Mouse (Mus musculus) CD8-positive naive resting alpha-beta T cell, adult 57 days (primary cell): ENCODE data around the gene Antxr1. TPM values are rescaled to one million over a fixed set of nuclear protein-coding genes. Genes with fewer than 3 reads are reported as not detected.

Experiments used
- total RNA-seq: library from RNA; stranded (reverse); gene quantifications from one replicate; pipeline ENCODE4 v1.2.4, GENCODE M21; 2023

The Antxr1 gene
- total RNA-seq = not detected

GRCm38 (mm10) chr6:87335091-87335934, at the start of gene Antxr1:
TSS of gene Antxr1 (minus strand) at chr6:87335821.

GRCm38 (mm10) chr6:87373057-87373456, 37.4 kb upstream of the Antxr1 start, which contains the start of gene Gkn2:
TSS of gene Gkn2 (plus strand) at chr6:87373357.

DNA sequence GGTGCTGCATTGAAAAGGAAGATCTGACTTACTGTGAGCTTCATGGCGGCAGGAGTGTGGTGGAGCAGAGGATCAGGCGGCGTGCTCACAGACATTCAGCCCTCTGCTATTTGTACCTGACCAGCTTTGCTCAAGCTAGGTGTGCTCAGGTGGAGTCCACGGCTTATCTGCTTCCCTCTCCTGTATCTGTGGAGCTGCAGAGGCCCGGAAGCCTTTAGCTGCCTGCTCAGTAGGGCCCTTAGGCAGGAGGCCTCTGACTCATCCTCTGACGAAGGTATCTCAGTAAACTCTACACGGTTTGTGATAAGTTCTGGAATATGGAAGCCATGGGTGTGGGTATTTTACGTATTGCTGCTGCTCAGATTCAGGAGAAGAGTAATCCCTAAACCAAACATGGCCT, 15.2 kb upstream of the Antxr1 start, which contains the start of gene Gkn1:
Gkn1 (minus strand) TSS at position 114 of the 400 bp plus-strand sequence.

GRCm38 (mm10) chr6:87104123-87104796, 231.4 kb downstream of the Antxr1 start, which contains the start of gene D6Ertd527e:
TSS of gene D6Ertd527e (plus strand) at chr6:87104746.

Other genes with a start within 250 kb of the Antxr1 start
- not detected for gene D6Ertd527e, start 231.1 kb downstream of the Antxr1 start, total RNA-seq
- gene Gkn1, start 15.1 kb upstream of the Antxr1 start, total RNA-seq = not detected
- not detected for gene Gkn2, start 37.5 kb upstream of the Antxr1 start, total RNA-seq
- gene Gkn3, start 53.1 kb upstream of the Antxr1 start, total RNA-seq = not detected
- not detected for gene Bmp10, start 93.2 kb upstream of the Antxr1 start, total RNA-seq
- 78.8 TPM for gene Arhgap25, start 197.4 kb upstream of the Antxr1 start, total RNA-seq